Mouse (Mus musculus) bone marrow, adult 2 months (tissue): ENCODE measurements at regions not wholly inside any gene's neighbourhood (a gene's known extent, or its start where the extent isn't known, plus 50 kb on each side); places are given as distances from the start of the nearest gene placed in this dataset.

Experiments
- H3K27ac ChIP-seq: fragments of 200-500 bp; 2 replicates; pipeline ENCODE4 v1.5.1; 2012; ENCODE audit warnings: low read depth, mild to moderate bottlenecking, control low read depth, inconsistent platforms, low read length; ENCODE audit not compliant: control insufficient read depth, poor library complexity, insufficient read depth
- H3K4me1 ChIP-seq: fragments of 200-500 bp; 2 replicates; pipeline ENCODE4 v1.6.1; 2011; ENCODE audit warnings: low read length; ENCODE audit not compliant: control insufficient read depth, insufficient read depth
- H3K4me3 ChIP-seq: fragments of 200-500 bp; replicated peaks from 2 replicates; pipeline ENCODE3; 2011; ENCODE audit warnings: mild to moderate bottlenecking, low read depth, low read length, control low read depth; ENCODE audit not compliant: control insufficient read depth
- CTCF ChIP-seq: fragments of 200-500 bp; IDR thresholded peaks from 2 replicates; pipeline ENCODE4 v1.5.1; 2011; ENCODE audit warnings: low read length, control low read depth; ENCODE audit not compliant: control insufficient read depth, insufficient read depth
- POLR2A ChIP-seq: fragments of 200-500 bp; IDR thresholded peaks from 2 replicates; pipeline ENCODE4 v1.6.1; 2011; ENCODE audit warnings: low read depth, mild to moderate bottlenecking, control low read depth, low read length, borderline replicate concordance; ENCODE audit not compliant: control insufficient read depth
- WGBS: fragments of 180-500 bp; shearing (Covaris S2); methylation state at CpG from one replicate; pipeline ENCODE4 v1.1.7; 2018; 5-methylcytosine and 5-hydroxymethylcytosine counted together

- no peaks in the 10 kb centered on the region for H3K4me1 ChIP-seq
- WGBS: 68% methylated on average over 1 of the region's 1 CpGs
- TF ChIP-seq POLR2A: no peak
- no peak for TF ChIP-seq CTCF
- H3K27ac ChIP-seq: no peak overlapping the region
- H3K4me3 ChIP-seq: no peak overlapping the region
These were observed 77.8 kb upstream of the Bmp2 start for GRCm38 (mm10) chr2:133474174-133474573.

GRCm38 (mm10) chr2:133480870-133481269 is 71.1 kb upstream of the Bmp2 start:
- no peak overlapping the region for H3K27ac ChIP-seq
- WGBS: 47% methylated on average over 3 of the region's 3 CpGs
- TF ChIP-seq CTCF: no peak
- no peak for TF ChIP-seq POLR2A
- H3K4me3 ChIP-seq: no peak overlapping the region
- no peaks in the 10 kb centered on the region for H3K4me1 ChIP-seq

DNA sequence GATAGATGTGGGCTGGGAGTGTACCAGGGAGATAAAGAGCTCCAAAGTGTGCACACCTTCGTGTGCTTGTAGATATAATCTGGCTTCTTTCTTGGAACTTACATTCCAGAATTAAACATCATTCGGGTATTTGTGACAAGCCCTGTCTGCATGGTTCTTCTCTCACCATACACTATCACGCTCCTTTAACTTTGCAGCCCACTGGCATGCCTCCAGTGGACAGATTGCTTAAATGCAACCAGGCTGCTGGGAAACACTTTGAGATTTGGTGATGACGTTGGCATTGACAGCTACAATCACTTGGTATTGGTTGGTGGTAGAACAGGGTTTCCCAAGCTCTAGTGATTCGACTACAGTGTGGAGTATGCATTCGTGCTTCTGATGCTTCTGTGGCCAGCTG is 70.7 kb upstream of the Bmp2 start:
- Histone ChIP-seq H3K27ac (no peak overlapping the region), H3K4me1 (no peaks in the 10 kb centered on the region), H3K4me3 (no peak overlapping the region)
- TF ChIP-seq POLR2A: no peak
- TF ChIP-seq CTCF: no peak
- 67% methylated on average over 6 of the region's 6 CpGs for WGBS

DNA sequence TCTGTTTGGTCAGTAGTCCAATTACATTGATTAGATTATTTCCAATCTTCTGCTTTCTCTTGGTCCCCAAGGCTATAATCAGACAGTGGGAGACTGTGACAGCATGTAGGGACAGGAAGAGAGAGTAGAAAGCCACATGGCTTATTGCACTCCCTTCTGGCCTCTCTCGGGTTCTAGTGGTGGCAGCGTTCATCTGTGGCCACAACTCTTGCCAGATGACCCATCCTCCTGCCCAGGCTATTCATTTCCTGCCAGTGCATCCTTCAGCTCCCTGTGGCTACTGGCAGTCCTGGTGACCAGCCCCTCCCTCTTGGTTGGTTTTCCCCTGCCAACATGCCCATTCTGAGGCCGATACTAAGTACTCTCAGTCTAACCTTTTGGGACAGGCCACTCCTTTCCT is 70.2 kb upstream of the Bmp2 start:
- H3K27ac ChIP-seq: no peak overlapping the region
- H3K4me1 ChIP-seq: no peaks in the 10 kb centered on the region
- no peak overlapping the region for H3K4me3 ChIP-seq
- WGBS: 68% methylated on average over 3 of the region's 3 CpGs
- TF ChIP-seq POLR2A (no peak), CTCF (no peak)

- no peak overlapping the region for H3K27ac ChIP-seq
- 7% methylated on average over 3 of the region's 3 CpGs for WGBS
These were observed 56.5 kb upstream of the Bmp2 start for GRCm38 (mm10) chr2:133495443-133495842.

GRCm38 (mm10) chr2:133496389-133496788 is 55.6 kb upstream of the Bmp2 start:
- TF ChIP-seq POLR2A (no peak), CTCF (no peak)

More at GRCm38 (mm10) chr2:133495443-133495842, 56.5 kb upstream of the Bmp2 start:
- no peak for TF ChIP-seq CTCF
- no peak for TF ChIP-seq POLR2A
- H3K4me3 ChIP-seq: no peak overlapping the region
- no peaks in the 10 kb centered on the region; the same call in 1 of the 2 replicates for H3K4me1 ChIP-seq

GRCm38 (mm10) chr2:133497071-133497470 is 54.9 kb upstream of the Bmp2 start:
- 43% methylated on average over 4 of the region's 4 CpGs for WGBS
- H3K4me1 ChIP-seq: no peaks in the 10 kb centered on the region; the same call in 1 of the 2 replicates
- no peak overlapping the region for H3K4me3 ChIP-seq
- no peak overlapping the region for H3K27ac ChIP-seq
- no peak for TF ChIP-seq POLR2A
- no peak for TF ChIP-seq CTCF

More at GRCm38 (mm10) chr2:133496389-133496788, 55.6 kb upstream of the Bmp2 start:
- no peak overlapping the region for H3K27ac ChIP-seq
- H3K4me1 ChIP-seq: no peaks in the 10 kb centered on the region; the same call in 1 of the 2 replicates
- H3K4me3 ChIP-seq: no peak overlapping the region

- Histone ChIP-seq H3K4me1 (no peaks in the 10 kb centered on the region; the same call in 1 of the 2 replicates), H3K27ac (no peak overlapping the region), H3K4me3 (no peak overlapping the region)
- 6% methylated on average over 8 of the region's 8 CpGs for WGBS
- TF ChIP-seq CTCF (no peak), POLR2A (no peak)
These were observed 54.3 kb upstream of the Bmp2 start for GRCm38 (mm10) chr2:133497541-133498185.
